Mouse (Mus musculus): ENCODE data around the gene Lcn10. TPM values are rescaled to one million over a fixed set of nuclear protein-coding genes. Genes with fewer than 3 reads are reported as not detected.

The Lcn10 gene
- polyA plus RNA-seq, 1 experiment from 2014 or later: not detected

- DNase-seq (ENCODE audit: low spot score) (no peak), ATAC-seq (replicated peaks; ENCODE audit: low FRiP score) (no peak)
- H3K4me3 ChIP-seq (ENCODE audit: low read depth, low read length): no peak overlapping the region
- no peaks in the 10 kb centered on the region for H3K4me1 ChIP-seq (replicated peaks; ENCODE audit: control insufficient read depth, insufficient read depth, low read length)
- H3K36me3 ChIP-seq (ENCODE audit: control insufficient read depth, insufficient read depth, low read length): no peaks in the 10 kb centered on the region
- no peak overlapping the region for H3K4me2 ChIP-seq
- no peaks in the 10 kb centered on the region for H3K9me3 ChIP-seq (ENCODE audit: control insufficient read depth, low read length)
- 84% methylated on average over 8 of the region's 8 CpGs for whole genome bisulfite sequencing
- no peak overlapping the region for H3K9ac ChIP-seq (ENCODE audit: low read depth, low read length)
- 0 out of 2 replicates have a peak, but pooled peaks cover under 1% of the 10 kb centered on the region for H3K27me3 ChIP-seq (replicated peaks; ENCODE audit: control insufficient read depth, insufficient read depth, low read length)
- no peak overlapping the region for H3K27ac ChIP-seq (ENCODE audit: low read depth, low read length)
These were observed 22.2 kb upstream of the Lcn10 start for GRCm38 (mm10) chr2:25660279-25660678.

GRCm38 (mm10) chr2:25661245-25661970, 21.1 kb upstream of the Lcn10 start:
- H3K27me3 ChIP-seq (replicated peaks; ENCODE audit: control insufficient read depth, insufficient read depth, low read length): no peaks in the 10 kb centered on the region
- DNase-seq (ENCODE audit: low spot score): no peak
- H3K36me3 ChIP-seq (ENCODE audit: control insufficient read depth, insufficient read depth, low read length): no peaks in the 10 kb centered on the region
- H3K4me1 ChIP-seq (replicated peaks; ENCODE audit: control insufficient read depth, insufficient read depth, low read length): no peaks in the 10 kb centered on the region
- no peaks in the 10 kb centered on the region for H3K9me3 ChIP-seq (ENCODE audit: control insufficient read depth, low read length)
- 83% methylated on average over 6 of the region's 6 CpGs for WGBS
- H3K4me2 ChIP-seq: no peak overlapping the region
- H3K9ac ChIP-seq (ENCODE audit: low read depth, low read length): no peak overlapping the region
- no peak overlapping the region for H3K27ac ChIP-seq (ENCODE audit: low read depth, low read length)
- no peak overlapping the region for H3K4me3 ChIP-seq (ENCODE audit: low read depth, low read length)
- ATAC-seq (replicated peaks; ENCODE audit: low FRiP score): no peak

GRCm38 (mm10) chr2:25663511-25663910, 19.0 kb upstream of the Lcn10 start:
- WGBS: 66% methylated on average over 1 of the region's 1 CpGs
- no peaks in the 10 kb centered on the region for H3K36me3 ChIP-seq (ENCODE audit: control insufficient read depth, insufficient read depth, low read length)
- no peak overlapping the region for H3K27ac ChIP-seq (ENCODE audit: low read depth, low read length)
- H3K9ac ChIP-seq (ENCODE audit: low read depth, low read length): no peak overlapping the region
- DNase-seq (ENCODE audit: low spot score) (no peak), ATAC-seq (replicated peaks; ENCODE audit: low FRiP score) (no peak)
- H3K27me3 ChIP-seq (replicated peaks; ENCODE audit: control insufficient read depth, insufficient read depth, low read length): no peaks in the 10 kb centered on the region
- no peak overlapping the region for H3K4me2 ChIP-seq
- no peaks in the 10 kb centered on the region for H3K9me3 ChIP-seq (ENCODE audit: control insufficient read depth, low read length)
- H3K4me1 ChIP-seq (replicated peaks; ENCODE audit: control insufficient read depth, insufficient read depth, low read length): no peaks in the 10 kb centered on the region
- no peak overlapping the region for H3K4me3 ChIP-seq (ENCODE audit: low read depth, low read length)

GRCm38 (mm10) chr2:25664125-25664524, 18.4 kb upstream of the Lcn10 start:
- Histone ChIP-seq H3K27me3 (replicated peaks; ENCODE audit: control insufficient read depth, insufficient read depth, low read length) (no peaks in the 10 kb centered on the region), H3K4me2 (no peak overlapping the region), H3K9me3 (ENCODE audit: control insufficient read depth, low read length) (no peaks in the 10 kb centered on the region), H3K4me3 (ENCODE audit: low read depth, low read length) (no peak overlapping the region), H3K9ac (ENCODE audit: low read depth, low read length) (no peak overlapping the region), H3K4me1 (replicated peaks; ENCODE audit: control insufficient read depth, insufficient read depth, low read length) (no peaks in the 10 kb centered on the region), H3K36me3 (ENCODE audit: control insufficient read depth, insufficient read depth, low read length) (no peaks in the 10 kb centered on the region), H3K27ac (ENCODE audit: low read depth, low read length) (no peak overlapping the region)
- 85% methylated on average over 5 of the region's 5 CpGs for WGBS
- DNase-seq (ENCODE audit: low spot score): no peak
- no peak for ATAC-seq (replicated peaks; ENCODE audit: low FRiP score)

GRCm38 (mm10) chr2:25666516-25666915, 16.0 kb upstream of the Lcn10 start:
- Histone ChIP-seq H3K36me3 (ENCODE audit: control insufficient read depth, insufficient read depth, low read length) (no peaks in the 10 kb centered on the region), H3K27ac (ENCODE audit: low read depth, low read length) (no peak overlapping the region), H3K4me3 (ENCODE audit: low read depth, low read length) (no peak overlapping the region), H3K27me3 (replicated peaks; ENCODE audit: control insufficient read depth, insufficient read depth, low read length) (no peaks in the 10 kb centered on the region), H3K9me3 (ENCODE audit: control insufficient read depth, low read length) (no peaks in the 10 kb centered on the region), H3K4me2 (no peak overlapping the region), H3K4me1 (replicated peaks; ENCODE audit: control insufficient read depth, insufficient read depth, low read length) (no peaks in the 10 kb centered on the region), H3K9ac (ENCODE audit: low read depth, low read length) (no peak overlapping the region)
- 45% methylated on average over 1 of the region's 1 CpGs for WGBS
- ATAC-seq (replicated peaks; ENCODE audit: low FRiP score) (no peak), DNase-seq (ENCODE audit: low spot score) (no peak)

GRCm38 (mm10) chr2:25676486-25676885, 6.0 kb upstream of the Lcn10 start, which contains the start of gene Lcn6:
Gene Lcn6, plus strand, starts transcription at chr2:25676786.
- Histone ChIP-seq H3K9ac (ENCODE audit: low read depth, low read length) (no peak within 1 kb of the TSS), H3K9me3 (ENCODE audit: control insufficient read depth, low read length) (no peaks in the 10 kb centered on the region), H3K36me3 (ENCODE audit: control insufficient read depth, insufficient read depth, low read length) (no peaks in the 10 kb centered on the region), H3K4me2 (no peak within 1 kb of the TSS), H3K4me1 (replicated peaks; ENCODE audit: control insufficient read depth, insufficient read depth, low read length) (no peaks in the 10 kb centered on the region), H3K4me3 (ENCODE audit: low read depth, low read length) (no peak within 1 kb of the TSS), H3K27ac (ENCODE audit: low read depth, low read length) (no peak within 1 kb of the TSS), H3K27me3 (replicated peaks; ENCODE audit: control insufficient read depth, insufficient read depth, low read length) (no peaks in the 10 kb centered on the region)
- WGBS: 85% methylated on average over 3 of the region's 3 CpGs
- DNase-seq (ENCODE audit: low spot score) (no peak), ATAC-seq (replicated peaks; ENCODE audit: low FRiP score) (no peak)

GRCm38 (mm10) chr2:25679559-25679958, 3.0 kb upstream of the Lcn10 start:
- H3K27me3 ChIP-seq (replicated peaks; ENCODE audit: control insufficient read depth, insufficient read depth, low read length): no peaks in the 10 kb centered on the region; the same call in 1 of the 2 replicates
- 79% methylated on average over 6 of the region's 6 CpGs for WGBS
- H3K4me3 ChIP-seq (ENCODE audit: low read depth, low read length): no peak overlapping the region
- ATAC-seq (replicated peaks; ENCODE audit: low FRiP score) (no peak), DNase-seq (ENCODE audit: low spot score) (no peak)
- no peak overlapping the region for H3K9ac ChIP-seq (ENCODE audit: low read depth, low read length)
- no peak overlapping the region for H3K27ac ChIP-seq (ENCODE audit: low read depth, low read length)
- H3K4me2 ChIP-seq: no peak overlapping the region
- H3K4me1 ChIP-seq (replicated peaks; ENCODE audit: control insufficient read depth, insufficient read depth, low read length): no peaks in the 10 kb centered on the region
- no peaks in the 10 kb centered on the region for H3K9me3 ChIP-seq (ENCODE audit: control insufficient read depth, low read length)
- no peaks in the 10 kb centered on the region for H3K36me3 ChIP-seq (ENCODE audit: control insufficient read depth, insufficient read depth, low read length)

- no peak overlapping the region for H3K27ac ChIP-seq (ENCODE audit: low read depth, low read length)
- no peaks in the 10 kb centered on the region for H3K9me3 ChIP-seq (ENCODE audit: control insufficient read depth, low read length)
- no peak overlapping the region for H3K9ac ChIP-seq (ENCODE audit: low read depth, low read length)
- H3K4me1 ChIP-seq (replicated peaks; ENCODE audit: control insufficient read depth, insufficient read depth, low read length): no peaks in the 10 kb centered on the region
- no peaks in the 10 kb centered on the region for H3K36me3 ChIP-seq (ENCODE audit: control insufficient read depth, insufficient read depth, low read length)
- no peak overlapping the region for H3K4me3 ChIP-seq (ENCODE audit: low read depth, low read length)
- no peaks in the 10 kb centered on the region; the same call in 1 of the 2 replicates for H3K27me3 ChIP-seq (replicated peaks; ENCODE audit: control insufficient read depth, insufficient read depth, low read length)
- no peak for ATAC-seq (replicated peaks; ENCODE audit: low FRiP score)
- no peak overlapping the region for H3K4me2 ChIP-seq
- DNase-seq (ENCODE audit: low spot score): no peak
- 66% methylated on average over 4 of the region's 4 CpGs for WGBS
These were observed 4.4 kb downstream of the Lcn10 start for GRCm38 (mm10) chr2:25686941-25687340.

GRCm38 (mm10) chr2:25694605-25695004, 12.1 kb downstream of the Lcn10 start:
- no peak for ATAC-seq (replicated peaks; ENCODE audit: low FRiP score)
- Histone ChIP-seq H3K9ac (ENCODE audit: low read depth, low read length) (no peak overlapping the region), H3K36me3 (ENCODE audit: control insufficient read depth, insufficient read depth, low read length) (no peaks in the 10 kb centered on the region), H3K4me1 (replicated peaks; ENCODE audit: control insufficient read depth, insufficient read depth, low read length) (no peaks in the 10 kb centered on the region), H3K9me3 (ENCODE audit: control insufficient read depth, low read length) (no peaks in the 10 kb centered on the region), H3K4me3 (ENCODE audit: low read depth, low read length) (no peak overlapping the region), H3K27ac (ENCODE audit: low read depth, low read length) (no peak overlapping the region), H3K4me2 (no peak overlapping the region), H3K27me3 (replicated peaks; ENCODE audit: control insufficient read depth, insufficient read depth, low read length) (no peaks in the 10 kb centered on the region)
- no peak for DNase-seq (ENCODE audit: low spot score)

Measured in liver, embryonic 11.5 days (tissue).